Mouse (Mus musculus) lung, adult 2 months (tissue): ENCODE results near the gene Nosip.
"Not testable (repeated sequence)": the region's sequence is repeated elsewhere in the genome, so short reads cannot be mapped to it uniquely, and the experiment has no call there.

Experiments used
- CTCF ChIP-seq: fragments of 200-500 bp; IDR thresholded peaks from 2 replicates; pipeline ENCODE4 v1.5.1; 2011; ENCODE audit warnings: mild to moderate bottlenecking, low read length, control low read depth; ENCODE audit not compliant: insufficient read depth
- POLR2A ChIP-seq: fragments of 200-500 bp; IDR thresholded peaks from 2 replicates; pipeline ENCODE4 v1.6.1; 2011; ENCODE audit warnings: low read depth, mild to moderate bottlenecking, control low read depth, low read length, borderline replicate concordance; ENCODE audit errors: extremely low read depth

DNA sequence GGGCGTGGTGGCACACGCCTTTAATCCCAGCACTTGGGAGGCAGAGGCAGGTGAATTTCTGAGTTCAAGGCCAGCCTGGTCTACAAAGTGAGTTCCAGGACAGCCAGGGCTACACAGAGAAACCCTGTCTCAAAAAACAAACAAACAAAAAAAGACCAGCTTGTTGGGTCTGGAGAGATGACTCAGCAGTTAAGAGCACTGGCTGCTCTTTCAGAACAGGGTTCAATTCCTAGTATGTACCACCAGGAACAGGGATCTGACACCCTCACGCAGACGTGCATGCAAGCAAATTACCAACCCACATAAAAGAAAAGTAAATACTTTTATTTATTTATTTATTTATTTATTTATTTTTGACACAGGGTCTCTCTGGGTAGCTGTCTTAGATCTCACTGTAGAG, 47.9 kb downstream of the Nosip start:
- TF ChIP-seq CTCF, POLR2A: not testable (repeated sequence)
